Mouse (Mus musculus): ENCODE measurements around the gene Diaph3.
"Not testable (repeated sequence)": the region's sequence is repeated elsewhere in the genome, so short reads cannot be mapped to it uniquely, and the experiment has no call there.

Diaph3 gene

DNA sequence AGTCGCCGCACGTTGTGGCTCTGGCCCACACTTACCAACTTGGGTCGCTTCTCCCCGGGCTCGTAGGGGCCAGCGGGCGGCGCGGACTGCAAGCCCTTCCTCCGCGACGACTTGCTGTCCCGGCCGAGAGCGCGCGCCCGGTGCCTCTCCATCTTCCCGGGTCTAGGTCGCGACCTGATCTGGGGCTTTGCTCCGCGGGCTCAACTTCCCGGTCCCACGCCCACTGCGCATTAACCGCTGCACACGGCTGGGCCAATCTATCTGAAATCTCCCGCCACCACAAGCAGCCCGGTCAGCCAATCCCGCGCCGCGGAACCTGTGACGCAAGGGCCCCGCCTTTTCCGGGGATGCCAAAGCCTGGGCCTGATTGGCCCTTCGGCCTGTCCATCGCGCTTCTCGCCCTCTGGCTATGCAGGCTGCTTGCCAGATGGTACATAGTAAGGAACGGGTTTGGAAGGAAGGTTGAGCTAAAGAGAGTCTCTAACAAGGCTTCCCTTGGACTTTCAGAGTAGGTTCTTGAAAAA, at the start of gene Diaph3:
Diaph3 (minus strand) TSS at position 273 of the 524 bp plus-strand sequence.
- peak; percentile 98 for DNase-seq (ENCODE audit: low spot score)

DNA sequence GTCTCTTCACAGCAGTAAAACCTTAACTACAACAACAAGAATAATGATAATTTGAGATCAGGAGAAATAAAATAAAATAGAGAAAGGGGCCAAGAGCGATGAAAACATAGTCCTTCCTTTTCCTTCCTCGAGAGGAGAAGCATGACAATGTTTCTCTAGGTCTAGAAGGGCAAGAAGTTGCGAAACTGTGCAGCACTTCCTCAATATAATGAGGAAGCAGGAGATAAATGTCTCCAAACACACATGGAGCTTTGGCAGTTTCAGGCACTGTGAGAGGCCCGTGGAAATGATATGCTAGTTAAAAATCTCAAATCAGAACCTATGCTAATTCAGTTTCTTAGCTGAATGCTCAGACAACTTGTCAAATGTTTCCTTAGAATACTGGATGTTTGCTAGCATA, 49.6 kb upstream of the Diaph3 start:
- DNase-seq (ENCODE audit: low spot score), result no peak

GRCm38 (mm10) chr14:87171577-87171976, 30.5 kb upstream of the Diaph3 start:
- no peak for DNase-seq (ENCODE audit: low spot score)

DNA sequence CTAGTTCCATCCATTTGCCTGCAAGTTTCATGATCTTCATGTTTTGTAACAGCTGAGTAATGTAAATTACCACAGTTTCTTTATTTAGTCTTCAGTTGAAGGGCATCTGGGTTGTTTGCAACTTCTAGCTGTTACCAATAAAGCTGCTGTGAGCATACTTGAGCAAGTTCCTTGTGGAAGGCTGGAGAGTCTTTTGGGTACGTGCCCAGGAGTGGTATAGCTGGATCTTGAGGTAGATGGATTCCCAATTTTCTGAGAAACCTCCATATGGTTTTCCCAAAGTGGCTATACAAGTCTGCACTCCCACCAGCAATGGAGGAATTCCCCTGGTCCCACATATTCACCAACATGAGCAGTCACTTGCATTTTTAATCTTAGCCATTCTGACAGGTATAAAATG, 28.1 kb upstream of the Diaph3 start:
- DNase-seq (ENCODE audit: low spot score), result no peak

GRCm38 (mm10) chr14:87155621-87156238, 14.7 kb upstream of the Diaph3 start:
- no peak for DNase-seq (ENCODE audit: low spot score)

DNA sequence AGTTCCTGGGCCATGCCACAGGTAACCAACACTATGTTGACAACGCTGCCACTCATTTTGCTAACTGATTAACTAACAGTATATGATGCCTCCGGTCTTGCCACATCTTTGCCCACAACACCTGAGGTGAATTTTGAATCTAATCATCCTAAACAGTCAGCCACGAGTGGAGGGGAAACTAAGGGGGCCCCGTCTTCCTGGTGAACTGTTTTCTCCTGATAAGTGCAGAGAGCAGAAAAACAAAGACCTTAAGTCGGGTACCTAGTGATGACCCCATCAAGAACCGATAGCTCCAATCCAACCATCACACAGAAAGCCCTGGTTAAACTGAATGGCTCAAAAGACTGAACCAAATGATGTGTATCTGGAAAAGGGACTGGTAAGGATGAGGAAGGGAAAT, 8.6 kb upstream of the Diaph3 start:
- DNase-seq (ENCODE audit: low spot score), result peak; percentile 13

GRCm38 (mm10) chr14:87146704-87147103, 5.7 kb upstream of the Diaph3 start:
- no peak for DNase-seq (ENCODE audit: low spot score)

- no peak for DNase-seq (ENCODE audit: low spot score)
Measured at GRCm38 (mm10) chr14:87145351-87145750, 4.3 kb upstream of the Diaph3 start.

DNA sequence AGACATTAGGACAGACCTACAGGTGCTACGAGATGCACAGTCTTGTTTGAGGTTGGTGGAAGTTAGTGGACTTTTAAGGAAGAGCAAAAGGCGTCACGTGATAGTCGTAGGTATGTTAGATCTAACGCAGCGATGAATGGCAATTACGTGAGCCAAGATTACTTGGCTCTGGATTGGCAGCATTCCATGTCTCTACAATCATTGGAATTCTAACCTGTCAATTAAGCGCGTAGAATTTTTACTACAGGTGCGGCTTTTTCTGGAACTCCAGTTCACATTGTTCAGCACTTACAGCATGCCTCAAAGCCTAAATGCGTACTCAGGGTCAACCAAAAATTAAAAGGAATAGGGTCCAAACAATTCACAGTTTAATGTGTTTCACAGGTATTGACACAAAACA, 742 bp upstream of the Diaph3 start:
- DNase-seq (ENCODE audit: low spot score), result no peak

GRCm38 (mm10) chr14:87140327-87140962, 590 bp downstream of the Diaph3 start:
- DNase-seq (ENCODE audit: low spot score), result peak; percentile 62

GRCm38 (mm10) chr14:87126076-87126639, 14.9 kb downstream of the Diaph3 start:
- no peak for DNase-seq (ENCODE audit: low spot score)

DNA sequence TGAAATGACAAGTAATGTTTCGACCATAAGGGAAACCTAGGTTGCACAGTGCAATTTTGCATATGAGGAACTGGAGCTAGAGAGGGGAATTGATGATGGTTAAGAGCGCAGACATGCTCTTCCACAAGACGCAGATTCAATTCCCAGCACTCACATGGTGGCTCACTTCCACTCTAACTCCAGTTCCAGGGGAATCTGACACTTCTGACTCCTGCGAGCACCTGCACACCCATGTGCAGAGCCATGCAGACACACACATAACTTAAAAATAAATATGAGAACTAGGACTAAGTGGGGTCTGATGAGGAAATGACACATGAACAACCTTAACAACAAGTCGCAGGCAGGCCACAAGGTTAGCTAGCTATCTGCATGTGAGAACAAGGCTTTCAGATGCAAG, 15.5 kb downstream of the Diaph3 start:
- DNase-seq (ENCODE audit: low spot score), result no peak

DNA sequence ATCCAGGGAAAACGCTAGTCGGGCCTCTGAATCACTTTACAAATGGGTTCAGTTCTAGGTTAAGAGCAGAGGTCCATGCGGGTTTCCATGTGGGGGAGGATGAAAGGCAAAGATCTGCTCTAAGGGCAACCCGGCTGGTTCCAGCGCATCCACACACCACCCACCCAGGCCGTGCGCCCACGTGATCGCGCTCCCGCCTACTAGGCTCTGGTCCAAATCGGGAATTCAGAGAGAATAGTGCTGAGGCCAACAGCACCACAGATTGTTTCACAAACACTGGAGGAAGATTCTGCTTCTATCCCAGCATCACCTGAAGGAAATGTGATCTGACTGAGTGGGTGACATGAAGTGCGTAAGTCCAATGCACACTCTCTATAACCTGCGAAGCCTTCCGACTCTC, 17.9 kb downstream of the Diaph3 start:
- DNase-seq (ENCODE audit: low spot score), result no peak

GRCm38 (mm10) chr14:87121868-87122267, 19.2 kb downstream of the Diaph3 start:
- no peak for DNase-seq (ENCODE audit: low spot score)

GRCm38 (mm10) chr14:87110634-87111033, 30.4 kb downstream of the Diaph3 start:
- no peak for DNase-seq (ENCODE audit: low spot score)

DNA sequence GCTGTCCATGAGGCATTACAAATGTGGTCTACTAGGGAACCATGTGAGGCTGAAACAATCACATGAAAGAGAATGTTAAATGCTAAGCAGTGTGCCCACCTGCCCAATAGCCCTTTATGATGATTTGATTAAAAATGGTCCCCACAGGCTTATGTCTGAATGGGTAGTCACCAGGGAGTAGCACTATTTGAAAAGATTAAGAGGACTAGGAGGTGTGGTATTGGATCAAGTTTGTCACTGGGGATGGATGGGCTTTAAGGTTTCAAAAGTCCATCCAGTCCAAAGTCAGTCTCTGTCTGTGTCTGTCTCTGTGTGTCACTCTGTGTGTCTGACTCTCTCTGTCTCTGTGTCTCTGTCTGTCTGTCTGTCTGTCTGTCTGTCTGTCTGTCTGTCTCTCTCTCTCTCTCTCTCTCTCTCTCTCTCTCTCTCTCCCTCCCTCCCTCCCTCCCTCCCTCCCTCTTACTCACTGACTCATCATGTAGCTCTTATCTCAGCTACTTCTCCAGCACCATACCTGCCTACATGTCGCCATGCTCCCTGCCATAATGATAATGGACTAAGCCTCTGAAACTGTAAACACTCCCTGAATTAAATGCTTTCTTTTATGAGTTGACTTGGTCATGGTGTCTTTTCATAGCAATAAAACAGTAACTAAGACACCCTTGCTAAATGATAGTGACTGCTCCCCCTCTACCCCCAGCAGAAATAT, 41.5 kb downstream of the Diaph3 start:
- DNase-seq (ENCODE audit: low spot score), result peak; percentile 29

DNA sequence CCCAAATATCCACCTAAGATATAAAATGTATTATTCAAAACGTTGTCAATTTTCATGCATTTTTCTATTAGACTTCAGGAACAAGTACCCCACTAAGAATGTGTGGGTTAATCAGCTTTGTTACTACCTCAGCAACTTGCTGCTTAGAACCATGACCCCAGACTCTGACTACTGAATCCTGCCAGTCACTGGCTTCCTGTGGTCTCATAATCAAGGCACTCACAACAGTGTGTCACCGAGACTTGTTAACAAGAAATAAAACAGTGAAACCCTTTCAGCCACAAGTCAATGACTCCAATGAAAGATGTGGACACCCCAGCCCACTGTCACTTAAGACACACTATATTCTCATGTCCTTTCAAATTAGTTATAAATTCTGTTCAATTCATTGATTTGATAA, 42.9 kb downstream of the Diaph3 start:
- peak; percentile 10 for DNase-seq (ENCODE audit: low spot score)

DNA sequence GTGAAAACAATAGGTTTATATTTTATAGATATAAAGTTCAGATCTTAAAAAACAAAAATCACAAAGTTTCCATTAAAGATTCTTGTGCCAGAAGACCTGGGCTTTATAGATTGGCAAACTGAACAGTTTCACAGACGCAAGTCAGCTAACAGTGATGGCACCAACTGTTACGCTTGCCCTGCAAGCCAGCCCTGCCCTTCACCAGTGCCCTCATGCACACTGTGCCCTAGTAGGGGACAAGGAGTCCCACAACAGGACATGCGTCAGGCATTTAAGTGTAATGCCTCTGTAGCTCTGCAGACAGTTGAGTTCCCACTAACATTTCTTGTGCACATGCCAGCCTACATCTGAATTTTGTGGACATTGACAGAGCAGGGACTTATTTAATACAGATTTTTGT, 49.5 kb downstream of the Diaph3 start:
- DNase-seq (ENCODE audit: low spot score), result no peak

DNA sequence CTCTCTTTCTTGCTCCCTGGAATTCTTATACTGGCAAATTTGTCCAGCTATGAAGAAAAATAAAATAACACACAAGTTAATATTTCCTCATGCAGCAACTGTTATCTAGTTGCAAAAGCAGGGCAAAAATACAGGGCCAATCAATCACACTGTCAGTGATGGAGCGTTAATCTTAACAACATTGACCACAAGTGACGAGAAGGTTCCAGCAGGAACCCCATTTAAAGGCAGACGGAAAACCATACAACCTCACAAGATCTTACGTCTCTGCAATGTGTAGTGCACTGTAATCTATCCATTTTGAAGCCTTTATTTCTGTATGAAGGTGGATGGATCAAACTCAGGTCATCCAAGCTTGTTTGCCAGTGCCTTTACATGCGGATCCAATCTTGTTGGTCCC, 49.9 kb downstream of the Diaph3 start:
- DNase-seq (ENCODE audit: low spot score), result no peak

- no peak for DNase-seq (ENCODE audit: low spot score)
Measured at GRCm38 (mm10) chr14:87088928-87089327, 52.1 kb downstream of the Diaph3 start.

DNA sequence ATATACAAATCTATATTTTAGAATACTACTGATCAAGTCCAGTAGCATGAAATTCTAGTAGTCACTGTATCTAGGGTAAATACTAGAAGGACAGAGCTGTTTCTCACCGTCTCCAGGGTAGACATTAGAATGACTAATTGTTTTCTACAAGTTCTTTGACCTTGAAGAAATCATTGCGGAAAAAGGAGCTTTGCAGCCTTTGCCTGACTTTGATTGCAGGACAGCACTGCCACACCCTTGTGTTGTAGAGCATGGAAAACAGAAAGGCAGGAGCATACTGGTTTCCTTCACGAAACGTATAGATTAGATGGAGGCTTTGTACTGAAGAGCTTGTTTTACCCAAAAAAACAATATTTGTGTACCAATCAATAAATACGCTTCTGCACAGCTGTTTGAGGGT, 52.6 kb downstream of the Diaph3 start:
- DNase-seq (ENCODE audit: low spot score), result no peak

DNA sequence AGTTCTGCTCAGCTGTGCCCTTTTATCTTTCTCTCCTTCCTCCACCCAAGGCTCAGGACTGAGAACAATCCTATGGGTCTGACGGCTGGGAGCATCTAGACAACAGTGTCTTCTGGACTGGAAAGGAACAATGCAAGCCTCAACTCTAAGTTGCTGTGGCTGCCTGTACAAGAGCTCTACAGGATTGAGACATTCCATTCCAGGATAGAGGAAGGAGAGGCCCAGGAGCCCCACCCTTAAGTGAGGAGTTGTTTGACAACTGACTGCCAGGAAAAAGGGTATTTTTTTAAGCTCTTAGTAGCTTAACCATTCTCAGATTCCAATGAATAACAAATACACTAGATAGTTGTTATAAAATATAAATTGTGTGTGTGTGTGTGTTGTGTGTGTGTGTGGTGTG, 53.0 kb downstream of the Diaph3 start:
- no peak for DNase-seq (ENCODE audit: low spot score)

- DNase-seq (ENCODE audit: low spot score), result not testable (repeated sequence)
Measured at GRCm38 (mm10) chr14:87084906-87085305, 56.1 kb downstream of the Diaph3 start.

All from c-Kit-positive CD71-positive TER-119-positive erythroid progenitor cells, embryonic 14.5 days (primary cell).